Mouse (Mus musculus): ENCODE data around the gene Gpr4.

GRCm38 (mm10) chr7:19163752-19164151, 48.6 kb upstream of the Gpr4 start:
- no peak for TF ChIP-seq POLR2A (IDR thresholded peaks at IDR 0.05; ENCODE audit: borderline replicate concordance, extremely low read depth, low read depth, low read length)
- no peak for TF ChIP-seq CTCF (IDR thresholded peaks at IDR 0.05; ENCODE audit: insufficient read depth, low read length)

Measured in lung, adult 2 months (tissue).